Mouse (Mus musculus): ENCODE measurements around the gene Pgm2. TPM values are rescaled to one million over a fixed set of nuclear protein-coding genes. Genes with fewer than 3 reads are reported as not detected.

Pgm2 gene
- polyA plus RNA-seq, 1 experiment from 2014 or later, result 36.3 TPM

- Histone ChIP-seq H3K27me3 (replicated peaks; ENCODE audit: control insufficient read depth, insufficient read depth, low read length) (no peaks in the 10 kb centered on the region), H3K4me3 (ENCODE audit: low read depth, low read length) (no peak overlapping the region), H3K4me2 (replicated peaks; ENCODE audit: low read depth) (no peak overlapping the region), H3K36me3 (ENCODE audit: control insufficient read depth, insufficient read depth) (peaks cover 37% of the 10 kb centered on the region), H3K27ac (ENCODE audit: low read depth, low read length) (no peak overlapping the region), H3K9me3 (ENCODE audit: control insufficient read depth) (0 out of 2 replicates have a peak, but pooled peaks cover 4% of the 10 kb centered on the region), H3K9ac (ENCODE audit: low read depth, low read length) (no peak overlapping the region), H3K4me1 (replicated peaks; ENCODE audit: control insufficient read depth, insufficient read depth, low read length) (no peaks in the 10 kb centered on the region)
- ATAC-seq, result no peak
- no peak for TF ChIP-seq CTCF (IDR thresholded peaks at IDR 0.05; ENCODE audit: low read depth)
- WGBS, result 93% methylated on average over 1 of the region's 1 CpGs
These were observed 24.4 kb downstream of the Pgm2 start for GRCm38 (mm10) chr5:64117191-64117590.

GRCm38 (mm10) chr5:64125783-64126182 lies 33.0 kb downstream of the Pgm2 start:
- Histone ChIP-seq H3K4me2 (replicated peaks; ENCODE audit: low read depth) (no peak overlapping the region), H3K9ac (ENCODE audit: low read depth, low read length) (no peak overlapping the region), H3K36me3 (ENCODE audit: control insufficient read depth, insufficient read depth) (peaks cover 15% of the 10 kb centered on the region; the same call in 1 of the 2 replicates), H3K4me1 (replicated peaks; ENCODE audit: control insufficient read depth, insufficient read depth, low read length) (no peaks in the 10 kb centered on the region), H3K27ac (ENCODE audit: low read depth, low read length) (no peak overlapping the region), H3K9me3 (ENCODE audit: control insufficient read depth) (no peaks in the 10 kb centered on the region), H3K4me3 (ENCODE audit: low read depth, low read length) (no peak overlapping the region), H3K27me3 (replicated peaks; ENCODE audit: control insufficient read depth, insufficient read depth, low read length) (no peaks in the 10 kb centered on the region)
- no peak for ATAC-seq
- WGBS, result 84% methylated on average over 5 of the region's 5 CpGs
- no peak for TF ChIP-seq CTCF (IDR thresholded peaks at IDR 0.05; ENCODE audit: low read depth)

- H3K9ac ChIP-seq (ENCODE audit: low read depth, low read length), result no peak overlapping the region
- no peaks in the 10 kb centered on the region for H3K4me1 ChIP-seq (replicated peaks; ENCODE audit: control insufficient read depth, insufficient read depth, low read length)
- peaks cover 15% of the 10 kb centered on the region; the same call in 1 of the 2 replicates for H3K36me3 ChIP-seq (ENCODE audit: control insufficient read depth, insufficient read depth)
- no peak overlapping the region for H3K4me3 ChIP-seq (ENCODE audit: low read depth, low read length)
- no peak for ATAC-seq
- H3K9me3 ChIP-seq (ENCODE audit: control insufficient read depth), result no peaks in the 10 kb centered on the region
- no peaks in the 10 kb centered on the region for H3K27me3 ChIP-seq (replicated peaks; ENCODE audit: control insufficient read depth, insufficient read depth, low read length)
- TF ChIP-seq CTCF (IDR thresholded peaks at IDR 0.05; ENCODE audit: low read depth), result no peak
- H3K27ac ChIP-seq (ENCODE audit: low read depth, low read length), result no peak overlapping the region
- 78% methylated on average over 5 of the region's 5 CpGs for WGBS
- H3K4me2 ChIP-seq (replicated peaks; ENCODE audit: low read depth), result no peak overlapping the region
These were observed 38.8 kb downstream of the Pgm2 start for GRCm38 (mm10) chr5:64131550-64131949.

GRCm38 (mm10) chr5:64133901-64134300 lies 41.2 kb downstream of the Pgm2 start:
- no peaks in the 10 kb centered on the region for H3K36me3 ChIP-seq (ENCODE audit: control insufficient read depth, insufficient read depth)

GRCm38 (mm10) chr5:64136325-64136724 lies 43.6 kb downstream of the Pgm2 start:
- H3K4me2 ChIP-seq (replicated peaks; ENCODE audit: low read depth), result no peak overlapping the region
- no peaks in the 10 kb centered on the region for H3K9me3 ChIP-seq (ENCODE audit: control insufficient read depth)
- no peak for ATAC-seq
- H3K36me3 ChIP-seq (ENCODE audit: control insufficient read depth, insufficient read depth), result no peaks in the 10 kb centered on the region
- H3K9ac ChIP-seq (ENCODE audit: low read depth, low read length), result no peak overlapping the region
- H3K4me1 ChIP-seq (replicated peaks; ENCODE audit: control insufficient read depth, insufficient read depth, low read length), result no peaks in the 10 kb centered on the region
- no peak overlapping the region for H3K4me3 ChIP-seq (ENCODE audit: low read depth, low read length)
- peak; percentile 77 for TF ChIP-seq CTCF (IDR thresholded peaks at IDR 0.05; ENCODE audit: low read depth)
- no peak overlapping the region for H3K27ac ChIP-seq (ENCODE audit: low read depth, low read length)
- H3K27me3 ChIP-seq (replicated peaks; ENCODE audit: control insufficient read depth, insufficient read depth, low read length), result no peaks in the 10 kb centered on the region
- WGBS, result 77% methylated on average over 5 of the region's 5 CpGs

More at GRCm38 (mm10) chr5:64133901-64134300, 41.2 kb downstream of the Pgm2 start:
- no peak overlapping the region for H3K9ac ChIP-seq (ENCODE audit: low read depth, low read length)
- no peaks in the 10 kb centered on the region for H3K27me3 ChIP-seq (replicated peaks; ENCODE audit: control insufficient read depth, insufficient read depth, low read length)
- no peaks in the 10 kb centered on the region for H3K9me3 ChIP-seq (ENCODE audit: control insufficient read depth)
- ATAC-seq, result no peak
- H3K27ac ChIP-seq (ENCODE audit: low read depth, low read length), result no peak overlapping the region
- 93% methylated on average over 4 of the region's 4 CpGs for WGBS
- TF ChIP-seq CTCF (IDR thresholded peaks at IDR 0.05; ENCODE audit: low read depth), result no peak
- no peak overlapping the region for H3K4me3 ChIP-seq (ENCODE audit: low read depth, low read length)
- no peaks in the 10 kb centered on the region for H3K4me1 ChIP-seq (replicated peaks; ENCODE audit: control insufficient read depth, insufficient read depth, low read length)
- no peak overlapping the region for H3K4me2 ChIP-seq (replicated peaks; ENCODE audit: low read depth)

GRCm38 (mm10) chr5:64140202-64140601 lies 47.5 kb downstream of the Pgm2 start:
- Histone ChIP-seq H3K27me3 (replicated peaks; ENCODE audit: control insufficient read depth, insufficient read depth, low read length) (no peaks in the 10 kb centered on the region), H3K4me1 (replicated peaks; ENCODE audit: control insufficient read depth, insufficient read depth, low read length) (no peaks in the 10 kb centered on the region), H3K4me2 (replicated peaks; ENCODE audit: low read depth) (no peak overlapping the region), H3K9me3 (ENCODE audit: control insufficient read depth) (no peaks in the 10 kb centered on the region), H3K27ac (ENCODE audit: low read depth, low read length) (no peak overlapping the region), H3K4me3 (ENCODE audit: low read depth, low read length) (no peak overlapping the region), H3K36me3 (ENCODE audit: control insufficient read depth, insufficient read depth) (no peaks in the 10 kb centered on the region), H3K9ac (ENCODE audit: low read depth, low read length) (no peak overlapping the region)
- TF ChIP-seq CTCF (IDR thresholded peaks at IDR 0.05; ENCODE audit: low read depth), result no peak
- no peak for ATAC-seq
- 62% methylated on average over 3 of the region's 3 CpGs for WGBS

GRCm38 (mm10) chr5:64144315-64144714 lies 51.6 kb downstream of the Pgm2 start:
- no peaks in the 10 kb centered on the region for H3K27me3 ChIP-seq (replicated peaks; ENCODE audit: control insufficient read depth, insufficient read depth, low read length)
- no peaks in the 10 kb centered on the region for H3K36me3 ChIP-seq (ENCODE audit: control insufficient read depth, insufficient read depth)
- no peaks in the 10 kb centered on the region for H3K9me3 ChIP-seq (ENCODE audit: control insufficient read depth)
- no peak overlapping the region for H3K27ac ChIP-seq (ENCODE audit: low read depth, low read length)
- H3K4me3 ChIP-seq (ENCODE audit: low read depth, low read length), result no peak overlapping the region
- H3K9ac ChIP-seq (ENCODE audit: low read depth, low read length), result no peak overlapping the region
- no peak for TF ChIP-seq CTCF (IDR thresholded peaks at IDR 0.05; ENCODE audit: low read depth)
- no peaks in the 10 kb centered on the region for H3K4me1 ChIP-seq (replicated peaks; ENCODE audit: control insufficient read depth, insufficient read depth, low read length)
- H3K4me2 ChIP-seq (replicated peaks; ENCODE audit: low read depth), result no peak overlapping the region
- no peak for ATAC-seq
- 70% methylated on average over 5 of the region's 5 CpGs for WGBS
